Mouse (Mus musculus): ENCODE results near the gene Tnfsfm13.
A peak's percentile ranks its signal among the peaks of the same experiment; 100 is the strongest.

Gene Tnfsfm13

GRCm38 (mm10) chr11:69680136-69680855 lies 15.6 kb downstream of the Tnfsfm13 start:
- no peak for DNase-seq

- DNase-seq, result no peak
Measured at GRCm38 (mm10) chr11:69679144-69679543, 16.8 kb downstream of the Tnfsfm13 start.

- peak; percentile 99 for DNase-seq
Measured at GRCm38 (mm10) chr11:69672211-69672706, 23.6 kb downstream of the Tnfsfm13 start, which contains the start of gene Eif4a1. TSS of gene Eif4a1 (minus strand) at chr11:69672423.

- DNase-seq, result no peak
Measured at GRCm38 (mm10) chr11:69671726-69672124, 24.2 kb downstream of the Tnfsfm13 start.

- DNase-seq, result peak; percentile 93
Measured at GRCm38 (mm10) chr11:69670786-69671725, 24.8 kb downstream of the Tnfsfm13 start.

GRCm38 (mm10) chr11:69666665-69667005 lies 29.3 kb downstream of the Tnfsfm13 start:
- DNase-seq, result no peak

GRCm38 (mm10) chr11:69665961-69666664 lies 29.8 kb downstream of the Tnfsfm13 start, which contains the start of gene Cd68:
TSS of gene Cd68 (minus strand) at chr11:69666153.
- peak; percentile 58 for DNase-seq

- DNase-seq, result no peak
Measured at GRCm38 (mm10) chr11:69665457-69665960, 30.4 kb downstream of the Tnfsfm13 start.

GRCm38 (mm10) chr11:69664841-69665240 lies 31.1 kb downstream of the Tnfsfm13 start:
- DNase-seq, result no peak

- no peak for DNase-seq
Measured at GRCm38 (mm10) chr11:69663795-69664194, 32.1 kb downstream of the Tnfsfm13 start.

- DNase-seq, result no peak
Measured at GRCm38 (mm10) chr11:69662967-69663671, 32.8 kb downstream of the Tnfsfm13 start.

GRCm38 (mm10) chr11:69662213-69662966 lies 33.5 kb downstream of the Tnfsfm13 start, which contains the start of gene Mpdu1:
TSS of gene Mpdu1 (minus strand) at chr11:69662642.
- peak; percentile 92 for DNase-seq

- DNase-seq, result no peak
Measured at GRCm38 (mm10) chr11:69661221-69661881, 34.5 kb downstream of the Tnfsfm13 start.

- DNase-seq, result no peak
Measured at GRCm38 (mm10) chr11:69657462-69657881, 38.4 kb downstream of the Tnfsfm13 start.

GRCm38 (mm10) chr11:69656617-69657461 lies 39.1 kb downstream of the Tnfsfm13 start:
- no peak for DNase-seq

GRCm38 (mm10) chr11:69656065-69656455 lies 39.8 kb downstream of the Tnfsfm13 start:
- no peak for DNase-seq

- DNase-seq, result peak; percentile 79
Measured at GRCm38 (mm10) chr11:69655264-69656064, 40.4 kb downstream of the Tnfsfm13 start, which contains the start of gene Sox15. TSS of gene Sox15 (plus strand) at chr11:69655314.

- no peak for DNase-seq
Measured at GRCm38 (mm10) chr11:69654760-69655159, 41.1 kb downstream of the Tnfsfm13 start.

GRCm38 (mm10) chr11:69653399-69653798 lies 42.5 kb downstream of the Tnfsfm13 start:
- DNase-seq, result no peak

All from right cerebral cortex, postnatal 14 days (tissue).